Mouse (Mus musculus): Measurements from ENCODE around the gene Taf1c. TPM values are rescaled to one million over a fixed set of nuclear protein-coding genes. Genes with fewer than 3 reads are reported as not detected.

Gene Taf1c
- polyA plus RNA-seq, 1 experiment from 2014 or later: 16.7 TPM

DNA sequence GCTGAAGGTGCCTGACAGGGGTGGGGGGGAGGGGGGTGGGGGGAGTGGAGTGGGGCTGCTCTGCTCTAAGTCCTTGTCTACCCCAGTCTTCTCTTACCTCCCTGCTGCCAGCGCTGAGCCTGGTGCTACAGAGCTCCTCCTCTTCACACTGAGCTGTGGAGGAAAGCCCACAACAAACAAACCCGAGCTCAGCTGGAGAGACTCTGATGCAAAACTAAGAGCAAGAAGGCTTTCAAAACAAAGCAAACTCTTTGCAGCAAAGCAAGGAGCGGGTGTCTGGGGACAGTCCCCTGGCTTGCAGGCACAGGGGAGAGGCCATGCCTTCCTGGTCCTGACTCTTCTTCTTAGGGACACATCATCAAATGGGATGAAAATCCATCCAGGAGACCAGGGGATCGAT lies 35.1 kb downstream of the Taf1c start:
- no peak overlapping the region for H3K27ac ChIP-seq
- H3K4me1 ChIP-seq: peaks cover 15% of the 10 kb centered on the region
- no peaks in the 10 kb centered on the region for H3K27me3 ChIP-seq (replicated peaks)
- H3K4me2 ChIP-seq (replicated peaks): no peak overlapping the region
- no peaks in the 10 kb centered on the region for H3K9me3 ChIP-seq
- ATAC-seq (ENCODE audit: low FRiP score, low read depth): no peak
- no peak overlapping the region for H3K4me3 ChIP-seq
- WGBS: 48% methylated on average over 4 of the region's 4 CpGs
- no peak overlapping the region for H3K9ac ChIP-seq
- H3K36me3 ChIP-seq: peaks cover 25% of the 10 kb centered on the region

DNA sequence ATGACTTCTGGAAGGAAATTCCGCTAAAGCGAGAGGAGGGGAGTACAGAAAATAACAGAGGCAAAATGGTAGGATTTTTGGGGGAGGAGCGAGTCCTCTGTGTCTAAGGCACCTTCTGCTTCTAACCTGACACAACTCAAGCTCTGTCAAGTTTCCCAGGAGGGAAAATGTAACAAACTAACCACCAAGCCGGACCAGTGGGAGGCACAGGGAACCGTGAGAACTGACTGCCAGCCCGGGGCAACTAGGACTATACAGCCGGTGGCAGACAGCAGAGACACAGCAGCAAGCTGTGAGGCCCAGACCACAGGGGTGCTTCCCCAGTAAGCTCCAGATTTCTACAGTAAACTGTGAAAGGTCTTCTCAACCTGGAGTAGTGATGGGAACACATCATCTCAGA lies 36.1 kb downstream of the Taf1c start:
- 64% methylated on average over 7 of the region's 7 CpGs for WGBS

GRCm38 (mm10) chr8:119568251-119568650 lies 36.8 kb downstream of the Taf1c start:
- WGBS: 91% methylated on average over 9 of the region's 9 CpGs

More for the DNA sequence above, 36.1 kb downstream of the Taf1c start:
- H3K27me3 ChIP-seq (replicated peaks): no peaks in the 10 kb centered on the region
- H3K4me3 ChIP-seq: no peak overlapping the region
- no peak for ATAC-seq (ENCODE audit: low FRiP score, low read depth)
- no peaks in the 10 kb centered on the region for H3K9me3 ChIP-seq
- H3K9ac ChIP-seq: no peak overlapping the region
- peaks cover 33% of the 10 kb centered on the region for H3K36me3 ChIP-seq
- H3K4me2 ChIP-seq (replicated peaks): no peak overlapping the region
- H3K4me1 ChIP-seq: peaks cover 9% of the 10 kb centered on the region
- H3K27ac ChIP-seq: no peak overlapping the region

GRCm38 (mm10) chr8:119566367-119566766 lies 38.7 kb downstream of the Taf1c start:
- Histone ChIP-seq H3K4me1 (no peaks in the 10 kb centered on the region), H3K27ac (no peak overlapping the region), H3K36me3 (peaks cover 55% of the 10 kb centered on the region), H3K4me2 (replicated peaks) (no peak overlapping the region), H3K9me3 (no peaks in the 10 kb centered on the region), H3K27me3 (replicated peaks) (no peaks in the 10 kb centered on the region), H3K4me3 (no peak overlapping the region), H3K9ac (no peak overlapping the region)
- no peak for ATAC-seq (ENCODE audit: low FRiP score, low read depth)
- WGBS: 88% methylated on average over 11 of the region's 11 CpGs

More at GRCm38 (mm10) chr8:119568251-119568650, 36.8 kb downstream of the Taf1c start:
- Histone ChIP-seq H3K9me3 (no peaks in the 10 kb centered on the region), H3K9ac (no peak overlapping the region; the same call in 1 of the 2 replicates), H3K4me1 (peaks cover 2% of the 10 kb centered on the region; the same call in 1 of the 2 replicates), H3K36me3 (peaks cover 39% of the 10 kb centered on the region), H3K4me3 (no peak overlapping the region), H3K4me2 (replicated peaks) (no peak overlapping the region), H3K27ac (no peak overlapping the region), H3K27me3 (replicated peaks) (no peaks in the 10 kb centered on the region)
- no peak for ATAC-seq (ENCODE audit: low FRiP score, low read depth)

DNA sequence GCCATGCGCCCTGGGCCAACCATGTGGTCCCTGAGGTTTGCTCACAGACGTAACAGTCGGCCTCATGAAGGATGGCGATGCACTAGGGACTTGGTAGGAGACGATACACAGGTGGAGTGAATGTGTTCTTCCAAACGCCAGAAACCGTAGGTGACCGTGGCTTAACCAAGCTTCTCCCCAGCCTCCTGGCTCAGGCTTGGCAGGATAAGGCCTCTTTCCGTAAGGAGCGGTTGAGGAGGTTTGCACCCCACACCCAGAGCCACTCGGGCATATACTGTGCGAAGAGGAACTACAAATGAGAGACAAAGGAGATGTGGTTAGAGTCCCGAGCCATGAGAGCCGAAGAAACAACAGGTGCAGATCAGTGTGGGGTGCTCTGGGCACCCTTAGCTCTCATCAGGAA lies 41.2 kb downstream of the Taf1c start:
- Histone ChIP-seq H3K4me2 (replicated peaks) (no peak overlapping the region), H3K36me3 (peaks cover 55% of the 10 kb centered on the region)
- WGBS: 95% methylated on average over 14 of the region's 14 CpGs

DNA sequence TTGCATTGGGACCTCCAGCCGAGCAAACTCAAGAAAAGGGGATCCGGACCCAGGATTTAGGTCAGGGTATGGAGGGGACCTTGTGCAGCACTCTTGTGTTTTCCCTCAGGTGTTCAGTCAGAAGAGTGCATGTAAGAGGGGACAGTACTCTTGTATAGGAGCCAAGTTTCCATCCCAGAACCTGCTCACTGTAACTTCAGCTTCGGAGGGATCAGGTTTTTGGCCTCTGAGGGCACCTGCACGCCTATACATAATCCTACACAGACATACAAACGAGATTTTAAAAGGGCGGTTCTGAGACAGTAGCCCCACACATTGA lies 45.7 kb downstream of the Taf1c start:
- peak overlapping the region; percentile 85 for H3K4me2 ChIP-seq (replicated peaks)
- no peaks in the 10 kb centered on the region for H3K9me3 ChIP-seq
- H3K27me3 ChIP-seq (replicated peaks): no peaks in the 10 kb centered on the region
- no peak overlapping the region for H3K4me3 ChIP-seq
- H3K4me1 ChIP-seq: peaks cover 18% of the 10 kb centered on the region
- H3K36me3 ChIP-seq: peaks cover 26% of the 10 kb centered on the region
- no peak overlapping the region for H3K9ac ChIP-seq
- whole genome bisulfite sequencing: 91% methylated on average over 6 of the region's 6 CpGs
- ATAC-seq (ENCODE audit: low FRiP score, low read depth): no peak
- H3K27ac ChIP-seq: no peak overlapping the region

More for the DNA sequence above, 41.2 kb downstream of the Taf1c start:
- H3K4me3 ChIP-seq: no peak overlapping the region
- H3K9ac ChIP-seq: no peak overlapping the region
- H3K9me3 ChIP-seq: no peaks in the 10 kb centered on the region
- H3K4me1 ChIP-seq: no peaks in the 10 kb centered on the region
- H3K27me3 ChIP-seq (replicated peaks): no peaks in the 10 kb centered on the region
- no peak for ATAC-seq (ENCODE audit: low FRiP score, low read depth)
- no peak overlapping the region for H3K27ac ChIP-seq

DNA sequence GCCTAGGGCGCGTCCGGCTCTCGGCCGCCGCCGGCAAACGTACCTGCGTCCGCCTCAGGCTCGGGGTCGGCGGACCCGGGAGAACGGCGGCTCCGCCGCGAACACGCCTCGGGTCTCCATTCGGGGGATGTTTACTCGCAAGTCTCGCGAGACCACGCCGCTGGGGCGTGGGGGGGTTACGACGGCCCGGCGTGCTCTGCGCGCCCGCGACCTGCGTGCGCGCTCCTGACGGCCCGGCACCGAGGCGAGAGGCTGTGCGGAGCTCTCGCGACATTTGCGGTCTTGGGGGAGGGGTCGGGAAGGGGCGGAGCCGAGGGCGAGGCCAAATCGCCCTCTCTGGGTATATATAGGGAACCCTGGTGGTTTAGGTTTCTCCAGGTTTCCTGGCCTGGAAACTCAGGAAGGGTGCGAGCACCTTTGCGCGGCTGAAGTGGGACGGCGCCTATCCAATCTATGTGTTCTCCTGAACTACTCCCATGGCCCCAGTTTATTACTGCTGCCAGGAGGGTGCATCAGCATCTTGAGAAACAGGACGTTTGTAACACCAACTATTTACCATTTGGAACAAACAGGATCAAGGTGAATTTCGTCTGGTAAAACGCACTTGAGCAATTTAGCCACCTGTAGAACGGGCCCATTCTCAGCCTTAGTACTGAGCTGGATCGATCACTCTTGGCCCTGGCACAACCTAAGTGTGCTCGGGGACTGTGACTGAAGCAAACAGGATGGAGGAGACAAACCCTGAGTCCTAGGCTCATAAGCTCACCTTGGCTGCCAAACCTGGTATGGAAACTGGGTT lies 46.2 kb downstream of the Taf1c start, which contains the start of gene Mbtps1:
TSS of gene Mbtps1 (minus strand) at position 133 of the 799 bp plus-strand sequence.
- peak within 1 kb of the TSS; percentile 88 for H3K4me3 ChIP-seq
- no peaks in the 10 kb centered on the region for H3K9me3 ChIP-seq
- H3K27me3 ChIP-seq (replicated peaks): no peaks in the 10 kb centered on the region
- H3K9ac ChIP-seq: peak within 1 kb of the TSS; percentile 84
- H3K4me2 ChIP-seq (replicated peaks): peak within 1 kb of the TSS; percentile 85
- H3K27ac ChIP-seq: peak within 1 kb of the TSS; percentile 86
- peaks cover 18% of the 10 kb centered on the region for H3K4me1 ChIP-seq
- 6% methylated on average over 63 of the region's 63 CpGs for WGBS
- peaks cover 20% of the 10 kb centered on the region for H3K36me3 ChIP-seq
- peak; percentile 95 for ATAC-seq (ENCODE audit: low FRiP score, low read depth)

DNA sequence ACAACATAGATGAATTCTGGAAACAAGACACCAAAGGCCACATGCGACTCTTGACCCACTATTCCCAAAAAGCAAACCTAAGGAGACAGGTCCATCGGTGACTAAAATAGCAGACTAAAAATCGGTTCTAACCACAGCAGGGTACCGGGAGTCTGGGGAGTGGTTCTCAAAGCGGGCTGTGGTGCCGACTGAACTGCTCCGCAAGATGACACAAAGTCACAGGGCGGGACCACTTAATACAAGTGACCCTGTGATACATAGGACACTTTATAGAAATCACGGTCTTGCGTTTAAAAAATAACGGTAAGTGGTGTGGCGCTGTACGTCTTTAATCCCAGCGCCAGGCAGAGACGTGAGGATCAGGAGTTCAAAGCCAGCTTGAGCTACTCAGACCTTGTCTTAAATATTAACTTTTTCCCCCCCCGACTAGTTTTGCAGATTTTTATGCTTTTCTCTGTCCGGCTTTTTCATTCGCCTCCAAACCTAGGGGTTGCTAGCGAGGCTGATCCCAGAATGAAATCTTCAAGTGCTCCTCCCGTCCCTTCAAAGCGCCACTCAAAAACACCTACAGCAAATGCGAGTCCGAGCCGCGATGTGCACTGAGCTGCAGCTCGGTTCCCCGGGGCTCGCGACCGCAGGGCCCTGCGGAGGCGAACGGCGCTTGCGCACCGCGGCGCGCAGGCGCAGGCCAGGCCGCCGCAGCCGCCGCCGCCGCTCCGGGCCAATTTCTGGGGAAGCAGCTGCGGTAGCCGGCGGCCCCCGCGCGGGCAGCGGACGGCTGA lies 47.0 kb downstream of the Taf1c start:
- no peaks in the 10 kb centered on the region for H3K27me3 ChIP-seq (replicated peaks)
- H3K9me3 ChIP-seq: no peaks in the 10 kb centered on the region
- H3K9ac ChIP-seq: peak overlapping the region; percentile 84
- peak overlapping the region; percentile 88 for H3K4me3 ChIP-seq
- H3K4me1 ChIP-seq: peaks cover 18% of the 10 kb centered on the region
- peaks cover 14% of the 10 kb centered on the region for H3K36me3 ChIP-seq
- H3K27ac ChIP-seq: peak overlapping the region; percentile 86
- peak; percentile 92 for ATAC-seq (ENCODE audit: low FRiP score, low read depth)
- H3K4me2 ChIP-seq (replicated peaks): peak overlapping the region; percentile 85
- 2% methylated on average over 55 of the region's 55 CpGs for WGBS

DNA sequence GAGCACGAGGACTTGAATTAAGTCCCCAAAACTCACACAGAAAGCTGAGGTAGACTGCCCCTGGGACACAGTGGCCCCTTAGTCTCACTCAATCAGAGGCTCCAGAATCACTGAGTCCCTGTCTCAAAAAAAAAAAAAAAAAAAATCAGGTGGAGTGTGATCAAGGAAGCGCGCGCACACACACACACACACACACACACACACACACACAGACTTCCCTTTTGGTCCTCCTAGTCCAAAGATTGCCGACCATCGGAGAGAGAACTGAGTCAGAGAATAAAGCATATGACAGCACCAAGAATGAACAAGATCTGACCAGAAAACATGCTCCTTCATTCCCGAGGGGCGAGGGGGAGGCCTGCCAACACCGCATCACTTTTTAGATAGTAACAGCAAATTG lies 47.9 kb downstream of the Taf1c start:
- Histone ChIP-seq H3K4me2 (replicated peaks) (peak overlapping the region; percentile 85), H3K9ac (peak overlapping the region; percentile 84; the same call in 1 of the 2 replicates), H3K4me3 (0 out of 2 replicates have a peak overlapping the region, but pooled peaks have one; percentile 88), H3K27ac (no peak overlapping the region), H3K27me3 (replicated peaks) (no peaks in the 10 kb centered on the region), H3K36me3 (peaks cover 5% of the 10 kb centered on the region; the same call in 1 of the 2 replicates), H3K9me3 (no peaks in the 10 kb centered on the region), H3K4me1 (peaks cover 18% of the 10 kb centered on the region)
- 87% methylated on average over 9 of the region's 9 CpGs for WGBS
- ATAC-seq (ENCODE audit: low FRiP score, low read depth): no peak

GRCm38 (mm10) chr8:119555861-119556260 lies 49.2 kb downstream of the Taf1c start:
- no peaks in the 10 kb centered on the region for H3K36me3 ChIP-seq
- H3K9ac ChIP-seq: no peak overlapping the region
- no peak overlapping the region for H3K27ac ChIP-seq
- H3K4me1 ChIP-seq: peaks cover 18% of the 10 kb centered on the region
- WGBS: 88% methylated on average over 6 of the region's 6 CpGs
- H3K4me3 ChIP-seq: no peak overlapping the region
- H3K9me3 ChIP-seq: no peaks in the 10 kb centered on the region
- ATAC-seq (ENCODE audit: low FRiP score, low read depth): no peak
- no peak overlapping the region for H3K4me2 ChIP-seq (replicated peaks)
- H3K27me3 ChIP-seq (replicated peaks): no peaks in the 10 kb centered on the region

DNA sequence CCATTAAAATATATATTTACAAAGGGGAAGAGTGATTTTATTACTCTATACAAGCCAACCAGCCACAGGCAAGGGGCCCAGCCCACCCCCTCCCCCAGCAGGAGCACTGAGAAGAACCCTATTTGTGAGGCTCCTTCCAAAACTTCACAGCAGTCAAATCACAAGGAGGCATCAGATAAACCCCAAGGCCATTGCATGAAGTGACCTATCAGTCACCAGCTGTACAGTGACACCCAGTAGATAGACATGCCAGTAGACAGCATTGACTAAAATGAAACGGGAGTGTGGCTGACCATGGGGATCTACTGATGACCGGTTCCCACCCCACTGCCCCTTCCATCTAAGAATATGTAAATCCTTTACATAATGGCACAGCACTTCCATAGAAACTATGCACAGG lies 52.1 kb downstream of the Taf1c start:
- Histone ChIP-seq H3K27me3 (replicated peaks) (no peaks in the 10 kb centered on the region), H3K4me3 (no peak overlapping the region), H3K9me3 (no peaks in the 10 kb centered on the region), H3K4me1 (peaks cover 18% of the 10 kb centered on the region), H3K4me2 (replicated peaks) (no peak overlapping the region), H3K9ac (no peak overlapping the region), H3K27ac (no peak overlapping the region), H3K36me3 (peaks cover 1% of the 10 kb centered on the region; the same call in 1 of the 2 replicates)
- WGBS: 88% methylated on average over 2 of the region's 2 CpGs
- ATAC-seq (ENCODE audit: low FRiP score, low read depth): no peak

DNA sequence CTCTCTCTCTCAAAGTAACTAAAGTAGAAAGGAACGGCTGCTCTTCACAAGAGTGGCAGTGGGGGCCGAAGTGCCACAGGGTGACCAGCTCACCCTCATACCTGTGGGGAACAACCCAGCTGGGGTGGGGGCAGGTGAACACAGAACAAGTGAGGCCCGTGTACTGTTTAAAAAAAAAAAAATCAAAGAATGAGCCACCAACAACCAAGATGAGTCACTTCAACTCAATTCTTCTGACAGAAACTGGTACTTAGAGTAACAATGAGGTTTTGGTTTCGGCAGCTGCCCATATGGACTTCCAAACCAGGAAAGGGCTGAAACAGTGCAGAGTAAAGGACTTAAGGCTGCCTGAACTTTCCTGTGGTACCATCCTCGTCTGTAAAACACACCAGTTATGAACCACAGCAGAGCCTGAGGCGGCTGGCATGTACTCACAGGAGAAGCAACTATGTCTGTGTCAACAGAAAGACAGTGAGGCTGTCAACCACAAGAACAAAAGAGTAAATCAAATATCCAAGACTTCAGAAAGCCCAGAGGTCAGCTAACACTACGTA lies 56.4 kb downstream of the Taf1c start:
- ATAC-seq (ENCODE audit: low FRiP score, low read depth): no peak
- 79% methylated on average over 7 of the region's 7 CpGs for WGBS

More for the DNA sequence above, 56.4 kb downstream of the Taf1c start:
- no peaks in the 10 kb centered on the region for H3K9me3 ChIP-seq
- H3K9ac ChIP-seq: no peak overlapping the region
- H3K4me1 ChIP-seq: no peaks in the 10 kb centered on the region
- H3K27me3 ChIP-seq (replicated peaks): no peaks in the 10 kb centered on the region
- H3K4me3 ChIP-seq: no peak overlapping the region
- no peak overlapping the region for H3K4me2 ChIP-seq (replicated peaks)
- peaks cover 36% of the 10 kb centered on the region for H3K36me3 ChIP-seq
- H3K27ac ChIP-seq: no peak overlapping the region
